8 mouse cellular contexts compared by ENCODE assay signal in genomic region chr12:84968831-84969655, GRCm38 (mm10). TPM values are rescaled to one million over a fixed set of nuclear protein-coding genes. Genes with fewer than 3 reads are reported as not detected.
DNase-seq lines count a peak whose midpoint lies in the region; ATAC-seq and TF ChIP-seq lines count a peak whose summit lies in the region.

No protein-coding gene starts in this region.

- no peak for DNase-seq in testis, postnatal 10 days (ENCODE audit: low spot score)
- DNase-seq in thymus, postnatal 25 days, result no peak
- DNase-seq in frontal cortex, postnatal 14 days (ENCODE audit: low spot score in 2 of 2), result no peak
- DNase-seq in layer of hippocampus, adult 8-10 months (ENCODE audit: low spot score in 2 of 2), result no peak

- no peak for TF ChIP-seq CTCF in testis, adult 2 months (IDR thresholded peaks at IDR 0.05; ENCODE audit: control insufficient read depth, insufficient read depth, insufficient replicate concordance, low read depth, low read length)

- H3K27me3 ChIP-seq in testis, adult 2 months (ENCODE audit: control insufficient read depth, insufficient read depth, low read length), result no peaks in the 10 kb centered on the region
- no peaks in the 10 kb centered on the region for H3K27me3 ChIP-seq in forebrain, embryonic 13.5 days
- no peaks in the 10 kb centered on the region for H3K27me3 ChIP-seq in liver, embryonic 12.5 days (replicated peaks)
- no peaks in the 10 kb centered on the region for H3K27me3 ChIP-seq in stomach, embryonic 14.5 days (ENCODE audit: control insufficient read depth, insufficient read depth, low read length)

- no peak for TF ChIP-seq POLR2A in testis, adult 2 months (IDR thresholded peaks at IDR 0.05; ENCODE audit: control insufficient read depth, low read depth, low read length)

- ATAC-seq in forebrain, embryonic 13.5 days, result no peak
- ATAC-seq in liver, embryonic 12.5 days, result peak; percentile 74
- ATAC-seq in stomach, embryonic 14.5 days (ENCODE audit: insufficient number of reproducible peaks, insufficient read depth, low FRiP score, low read depth), result no peak

- no peak overlapping the region for H3K27ac ChIP-seq in testis, adult 2 months (ENCODE audit: control insufficient read depth, insufficient read depth, low read depth, low read length)
- no peak overlapping the region for H3K27ac ChIP-seq in forebrain, embryonic 13.5 days
- peak overlapping the region; percentile 88 for H3K27ac ChIP-seq in liver, embryonic 12.5 days
- no peak overlapping the region for H3K27ac ChIP-seq in stomach, embryonic 14.5 days (ENCODE audit: low read length)

- H3K4me3 ChIP-seq in testis, adult 2 months (ENCODE audit: control insufficient read depth, low read depth, low read length), result peak overlapping the region; percentile 91; the same call in 1 of the 2 replicates
- H3K4me3 ChIP-seq in forebrain, embryonic 13.5 days, result peak overlapping the region; percentile 76
- H3K4me3 ChIP-seq in liver, embryonic 12.5 days, result peak overlapping the region; percentile 90
- no peak overlapping the region; the same call in 1 of the 2 replicates for H3K4me3 ChIP-seq in stomach, embryonic 14.5 days (ENCODE audit: low read depth, low read length)

- peak overlapping the region; percentile 95 for H3K4me2 ChIP-seq in forebrain, embryonic 13.5 days
- H3K4me2 ChIP-seq in liver, embryonic 12.5 days, result peak overlapping the region; percentile 79
- peak overlapping the region; percentile 96; the same call in 1 of the 2 replicates for H3K4me2 ChIP-seq in stomach, embryonic 14.5 days (replicated peaks; ENCODE audit: low read depth, low read length)

- H3K9ac ChIP-seq in forebrain, embryonic 13.5 days, result 0 out of 2 replicates have a peak overlapping the region, but pooled peaks have one; percentile 87
- H3K9ac ChIP-seq in liver, embryonic 12.5 days, result peak overlapping the region; percentile 90
- no peak overlapping the region for H3K9ac ChIP-seq in stomach, embryonic 14.5 days (replicated peaks; ENCODE audit: low read depth, low read length)

- H3K4me1 ChIP-seq in testis, adult 2 months (ENCODE audit: control insufficient read depth, insufficient read depth, low read length), result peaks cover 4% of the 10 kb centered on the region
- H3K4me1 ChIP-seq in forebrain, embryonic 13.5 days, result peaks cover 28% of the 10 kb centered on the region
- peaks cover 53% of the 10 kb centered on the region for H3K4me1 ChIP-seq in liver, embryonic 12.5 days
- H3K4me1 ChIP-seq in stomach, embryonic 14.5 days (ENCODE audit: control insufficient read depth, insufficient read depth, low read length), result peaks cover 12% of the 10 kb centered on the region

- H3K36me3 ChIP-seq in testis, adult 2 months (ENCODE audit: control insufficient read depth, insufficient read depth, low read length), result no peaks in the 10 kb centered on the region; the same call in 1 of the 2 replicates
- H3K36me3 ChIP-seq in forebrain, embryonic 13.5 days (ENCODE audit: poor library complexity, severe bottlenecking), result peaks cover 14% of the 10 kb centered on the region
- peaks cover 32% of the 10 kb centered on the region for H3K36me3 ChIP-seq in liver, embryonic 12.5 days
- peaks cover 11% of the 10 kb centered on the region; the same call in 1 of the 2 replicates for H3K36me3 ChIP-seq in stomach, embryonic 14.5 days (ENCODE audit: control insufficient read depth, insufficient read depth, low read length)

- H3K9me3 ChIP-seq in forebrain, embryonic 13.5 days (replicated peaks), result no peaks in the 10 kb centered on the region
- no peaks in the 10 kb centered on the region for H3K9me3 ChIP-seq in liver, embryonic 12.5 days (replicated peaks)
- no peaks in the 10 kb centered on the region for H3K9me3 ChIP-seq in stomach, embryonic 14.5 days (ENCODE audit: control insufficient read depth, low read depth, low read length)

- 88% methylated on average over 16 of the region's 16 CpGs for WGBS in forebrain, embryonic 13.5 days
- WGBS in liver, embryonic 12.5 days (ENCODE audit: insufficient replicate concordance), result 42% methylated on average over 16 of the region's 16 CpGs
- 77% methylated on average over 16 of the region's 16 CpGs for WGBS in stomach, embryonic 14.5 days

RNA-seq across cellular contexts. Expression of gene Fcf1, which starts 1.7 kb away (rescaled TPM):
- polyA plus RNA-seq in testis, adult 2 months (2012; rRNA removed), result 57.2 and 68.1 TPM in 2 replicates
- 146 and 167 TPM in 2 replicates for polyA plus RNA-seq in forebrain, embryonic 13.5 days (2015; fragmentation: Nextera tagmentation; extraction: Ambion mirVana)
- 136 and 138 TPM in 2 replicates for polyA plus RNA-seq in liver, embryonic 12.5 days (2016; fragmentation: Nextera tagmentation; extraction: Ambion mirVana)
- 145 and 147 TPM in 2 replicates for polyA plus RNA-seq in stomach, embryonic 14.5 days (2014; fragmentation: Nextera tagmentation; extraction: Ambion mirVana)
- 10 to 100 TPM; 31.8 to 42.2 (median 38.9) TPM for total RNA-seq in layer of hippocampus, adult 8-10 months (2022)

RNA-seq across cellular contexts. Expression of gene Arel1, which starts 1.7 kb away (rescaled TPM):
- 66.6 and 79.6 TPM in 2 replicates for polyA plus RNA-seq in testis, adult 2 months (2012; rRNA removed)
- polyA plus RNA-seq in forebrain, embryonic 13.5 days (2015; fragmentation: Nextera tagmentation; extraction: Ambion mirVana), result 22.1 and 26.7 TPM in 2 replicates
- 19.1 and 20.2 TPM in 2 replicates for polyA plus RNA-seq in liver, embryonic 12.5 days (2016; fragmentation: Nextera tagmentation; extraction: Ambion mirVana)
- polyA plus RNA-seq in stomach, embryonic 14.5 days (2014; fragmentation: Nextera tagmentation; extraction: Ambion mirVana), result 15.1 and 15.3 TPM in 2 replicates
- total RNA-seq in layer of hippocampus, adult 8-10 months (2022), result 100 to 1,000 TPM in 2 of 4 experiments, 10 to 100 TPM in 2; 84.3 to 106 (median 98.5) TPM

RNA-seq across cellular contexts. Expression of gene Ylpm1, which starts 27.1 kb away (rescaled TPM):
- 38.5 and 47.1 TPM in 2 replicates for polyA plus RNA-seq in testis, adult 2 months (2012; rRNA removed)
- polyA plus RNA-seq in forebrain, embryonic 13.5 days (2015; fragmentation: Nextera tagmentation; extraction: Ambion mirVana), result 41.6 and 45.1 TPM in 2 replicates
- 12.4 and 13.7 TPM in 2 replicates for polyA plus RNA-seq in liver, embryonic 12.5 days (2016; fragmentation: Nextera tagmentation; extraction: Ambion mirVana)
- 50.8 and 54.5 TPM in 2 replicates for polyA plus RNA-seq in stomach, embryonic 14.5 days (2014; fragmentation: Nextera tagmentation; extraction: Ambion mirVana)
- 100 to 1,000 TPM; 109 to 145 (median 122) TPM for total RNA-seq in layer of hippocampus, adult 8-10 months (2022)
